Mouse (Mus musculus): ENCODE measurements around the gene Fgfr2.

GRCm38 (mm10) chr7:132824346-132825022, 298.7 kb downstream of the Fgfr2 start:
- TF ChIP-seq TCF12 (IDR thresholded peaks at IDR 0.05; ENCODE audit: insufficient read depth, poor library complexity, severe bottlenecking) = no peak
- TF ChIP-seq MYOG (IDR thresholded peaks at IDR 0.05; ENCODE audit: control insufficient read depth in 1 of 3, insufficient read depth in 1 of 3, insufficient read length in 2 of 3, low read depth in 2 of 3) = no peak
- TF ChIP-seq POLR2A (IDR thresholded peaks at IDR 0.05; ENCODE audit: insufficient read length, low read depth) = no peak
- no peak for TF ChIP-seq E2F4 (IDR thresholded peaks at IDR 0.05; ENCODE audit: insufficient read depth)
